Mouse (Mus musculus): ENCODE data around the gene Arl15.

- TF ChIP-seq CTCF (IDR thresholded peaks at IDR 0.05): no peak
- TF ChIP-seq EP300 (IDR thresholded peaks at IDR 0.05): no peak
Measured at GRCm38 (mm10) chr13:113856946-113857345, 62.6 kb downstream of the Arl15 start.
